Mouse (Mus musculus): ENCODE measurements around the gene Egfl7.

The Egfl7 gene

GRCm38 (mm10) chr2:26593211-26594021 lies 13.6 kb downstream of the Egfl7 start:
- DNase-seq (ENCODE audit: low spot score in 2 of 2): no peak

GRCm38 (mm10) chr2:26594022-26594346 lies 14.2 kb downstream of the Egfl7 start:
- DNase-seq (ENCODE audit: low spot score in 2 of 2): peak; percentile 23 to 38

- DNase-seq (ENCODE audit: low spot score in 2 of 2): no peak
Observed at GRCm38 (mm10) chr2:26594461-26594933, 14.7 kb downstream of the Egfl7 start.

DNA sequence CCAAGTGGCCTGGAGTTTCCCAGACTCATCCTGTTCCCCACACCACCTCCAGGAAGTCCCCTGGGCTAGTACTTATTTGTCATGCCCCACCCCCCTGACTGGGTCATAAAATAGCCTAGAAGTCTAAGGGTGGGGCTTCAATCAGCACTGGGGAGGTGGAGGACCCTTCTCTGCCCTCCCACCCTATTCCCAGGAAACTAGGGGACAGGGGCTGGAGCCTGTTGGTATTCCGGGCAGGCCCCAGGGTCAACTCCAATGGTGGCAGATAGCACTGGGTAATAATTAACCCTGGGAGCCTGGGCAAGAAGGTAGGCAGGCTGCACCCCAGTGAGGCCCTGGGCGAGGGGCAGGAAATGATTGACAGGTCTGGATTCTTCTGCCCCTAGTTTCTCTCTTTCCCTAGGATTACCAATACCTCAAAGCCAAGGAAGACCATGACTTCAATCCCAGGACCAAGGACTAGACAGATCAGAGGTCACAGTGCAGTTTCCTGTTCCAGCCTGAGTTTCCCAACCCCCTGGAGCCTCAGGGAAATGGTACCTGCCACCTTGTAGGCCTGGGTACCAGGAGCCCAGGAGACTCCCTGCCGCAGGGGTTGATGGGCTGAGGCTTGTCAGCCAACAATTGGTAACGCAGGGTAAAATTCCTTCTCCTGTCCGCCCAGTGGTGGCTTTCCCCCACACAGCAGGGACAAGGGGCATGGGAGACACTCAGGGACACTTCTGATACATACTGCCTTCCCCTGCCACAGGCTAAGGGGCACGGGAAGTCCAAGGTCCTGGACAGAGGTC lies 15.3 kb downstream of the Egfl7 start:
- DNase-seq (ENCODE audit: low spot score in 2 of 2): no peak

DNA sequence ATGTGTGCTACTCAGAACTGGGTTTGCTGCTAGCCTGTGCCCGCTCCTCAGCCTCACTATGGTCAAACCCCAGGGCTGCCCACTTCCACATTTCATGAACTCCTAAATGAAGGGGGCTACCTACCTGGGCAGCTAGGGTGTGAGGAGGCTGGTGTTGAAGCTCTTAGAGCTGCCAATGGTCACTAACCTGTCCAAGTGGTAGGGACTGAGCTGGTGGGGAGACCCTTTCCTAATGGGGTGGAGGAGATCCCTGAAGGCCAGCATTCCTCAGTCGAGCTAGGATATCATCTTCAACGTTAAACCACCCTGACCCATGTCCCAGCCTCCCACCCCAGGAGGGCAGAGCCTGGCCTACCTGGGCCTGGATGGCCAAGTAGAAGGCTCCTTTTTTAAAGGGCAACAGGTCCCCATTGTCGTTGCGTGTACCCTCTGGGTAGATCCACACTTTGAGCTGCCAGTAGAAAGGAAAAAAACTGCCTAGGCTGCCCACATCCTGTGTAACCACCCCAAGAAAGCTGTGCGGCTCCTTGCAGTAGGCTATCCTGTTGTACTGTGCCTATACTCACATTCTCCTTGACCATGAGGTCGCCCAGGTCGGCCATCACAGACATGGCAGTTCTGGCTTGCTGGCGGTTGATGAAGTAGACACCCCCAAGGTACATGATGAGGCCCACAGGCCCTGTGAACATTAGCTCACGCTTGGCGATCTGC lies 16.1 kb downstream of the Egfl7 start:
- no peak for DNase-seq (ENCODE audit: low spot score in 2 of 2)

DNA sequence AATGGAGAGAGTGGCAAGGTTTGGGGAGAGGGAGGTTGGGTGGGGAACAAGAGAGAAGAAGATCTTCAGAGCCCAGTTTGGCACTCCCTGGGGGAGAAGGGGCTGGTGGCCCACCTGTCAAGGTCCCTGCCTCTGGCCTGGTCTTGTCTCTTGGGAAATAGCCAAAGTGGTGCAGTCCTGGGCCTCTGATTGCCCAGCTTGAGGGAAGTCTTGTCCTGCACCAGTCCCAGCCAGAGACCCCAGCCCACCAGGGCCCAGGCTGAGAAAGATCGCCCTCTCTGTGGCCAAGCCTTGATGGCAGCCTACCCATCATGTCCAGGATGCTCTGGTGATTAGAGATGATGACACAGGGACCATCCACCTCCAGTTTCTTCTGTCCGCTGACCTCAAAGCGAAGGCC lies 17.1 kb downstream of the Egfl7 start:
- DNase-seq (ENCODE audit: low spot score in 2 of 2): no peak

DNA sequence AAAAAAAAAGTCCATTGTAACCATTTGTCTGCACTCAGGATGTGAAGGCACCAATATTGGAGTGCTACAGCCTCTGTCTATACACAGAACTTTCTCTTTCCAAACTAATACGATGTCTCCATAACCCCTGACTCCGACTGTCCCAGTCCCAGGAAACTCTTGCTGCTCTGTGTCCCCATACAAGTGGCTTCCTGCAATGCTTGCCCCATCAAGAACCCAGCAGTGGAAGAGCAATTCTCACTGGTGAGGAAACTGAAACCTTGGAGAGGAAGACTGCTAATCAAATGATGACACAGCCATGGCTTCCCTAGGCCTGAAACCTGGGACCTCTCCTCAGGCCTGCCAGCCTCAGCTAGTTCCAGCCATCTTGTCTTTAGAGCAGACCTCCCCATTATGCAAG lies 18.0 kb downstream of the Egfl7 start:
- DNase-seq (ENCODE audit: low spot score in 2 of 2): no peak

DNA sequence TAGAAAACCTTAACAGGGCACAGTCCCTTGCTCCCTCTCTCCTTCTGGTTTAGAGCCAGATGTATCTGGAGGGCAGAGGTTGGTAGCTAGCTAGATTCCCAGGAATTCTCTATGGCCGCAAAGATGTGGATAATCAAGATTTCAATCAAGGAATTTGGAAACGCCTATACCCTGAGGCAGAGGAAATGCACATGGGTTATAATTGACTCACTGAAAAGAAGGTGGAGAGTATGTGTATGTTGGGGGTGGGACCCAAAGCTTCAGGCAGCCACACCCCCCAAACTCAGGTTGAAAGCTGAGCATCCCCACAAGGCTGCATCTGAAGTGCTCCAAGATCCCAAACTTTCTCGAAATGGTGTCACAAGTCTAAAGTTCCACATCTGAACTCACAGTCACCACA lies 18.6 kb downstream of the Egfl7 start:
- no peak for DNase-seq (ENCODE audit: low spot score in 2 of 2)

DNA sequence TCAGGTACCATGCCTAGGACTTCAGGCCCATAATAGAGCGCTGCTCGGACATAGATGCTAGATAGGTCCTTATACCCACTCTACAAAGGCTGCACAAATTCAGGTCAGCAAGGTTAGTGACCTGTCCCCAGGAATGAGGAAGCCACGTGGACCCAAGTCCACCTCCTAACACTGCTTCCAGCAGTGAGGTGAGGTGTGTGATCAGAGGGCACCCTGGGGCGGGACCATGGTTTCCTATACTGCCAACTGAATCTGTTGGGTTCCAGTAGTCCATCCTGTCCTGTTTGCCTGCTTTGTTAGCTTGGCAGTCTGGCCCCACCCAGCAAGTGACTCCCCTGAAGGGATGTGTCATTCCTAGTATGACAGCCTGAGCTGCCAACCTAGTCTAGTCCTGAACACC lies 20.2 kb downstream of the Egfl7 start:
- DNase-seq (ENCODE audit: low spot score in 2 of 2): no peak

- no peak for DNase-seq (ENCODE audit: low spot score in 2 of 2)
Observed at GRCm38 (mm10) chr2:26600664-26601063, 20.9 kb downstream of the Egfl7 start.

- no peak for DNase-seq (ENCODE audit: low spot score in 2 of 2)
Observed at GRCm38 (mm10) chr2:26601595-26601994, 21.8 kb downstream of the Egfl7 start.

DNA sequence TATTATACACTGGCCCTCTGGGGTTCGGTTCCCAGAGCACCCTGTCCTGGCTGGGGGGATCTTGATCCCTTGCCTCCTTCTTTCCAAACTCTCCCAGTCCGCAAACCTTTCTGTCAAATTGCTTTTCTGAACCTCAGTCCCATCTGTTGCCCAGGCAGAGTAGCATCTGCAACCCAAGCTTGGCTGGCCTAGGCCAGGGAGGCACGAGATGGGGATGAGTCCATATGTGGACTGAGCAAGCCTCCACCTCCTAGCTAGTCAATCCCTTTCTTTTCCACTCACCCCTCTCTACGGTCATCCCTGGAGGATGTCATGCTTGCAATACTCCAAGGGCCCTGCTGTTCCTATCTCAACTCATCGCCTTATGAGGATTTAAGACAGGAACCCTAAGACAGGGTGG lies 22.8 kb downstream of the Egfl7 start:
- no peak for DNase-seq (ENCODE audit: low spot score in 2 of 2)

GRCm38 (mm10) chr2:26603159-26603558 lies 23.3 kb downstream of the Egfl7 start:
- no peak for DNase-seq (ENCODE audit: low spot score in 2 of 2)

- DNase-seq (ENCODE audit: low spot score in 2 of 2): peak in 1 of 2 experiments; percentile 23
Observed at GRCm38 (mm10) chr2:26603720-26604671, 24.2 kb downstream of the Egfl7 start, which contains the start of gene Agpat2. Gene Agpat2 (minus strand): TSS chr2:26604417.

DNA sequence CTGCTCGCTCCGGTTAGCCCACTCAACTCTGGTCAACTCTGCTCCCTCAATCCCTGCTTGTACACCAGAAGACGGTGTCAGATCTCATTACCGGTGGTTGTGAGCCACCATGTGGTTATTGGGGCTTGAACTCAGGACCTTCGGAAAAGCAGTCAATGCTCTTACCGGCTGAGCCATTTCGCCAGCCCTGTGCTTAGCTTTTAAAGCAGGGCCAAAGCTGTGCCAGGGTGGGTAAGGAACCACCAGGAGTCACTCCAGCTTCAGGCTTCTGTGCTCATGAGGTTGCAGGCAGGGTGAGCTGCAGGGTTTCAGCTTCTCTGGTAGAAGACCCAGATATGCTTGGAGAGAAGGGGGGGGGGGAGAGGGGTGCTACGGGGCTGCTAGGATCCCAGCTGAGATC lies 25.5 kb downstream of the Egfl7 start:
- no peak for DNase-seq (ENCODE audit: low spot score in 2 of 2)

GRCm38 (mm10) chr2:26606579-26606978 lies 26.8 kb downstream of the Egfl7 start:
- DNase-seq (ENCODE audit: low spot score in 2 of 2): no peak

DNA sequence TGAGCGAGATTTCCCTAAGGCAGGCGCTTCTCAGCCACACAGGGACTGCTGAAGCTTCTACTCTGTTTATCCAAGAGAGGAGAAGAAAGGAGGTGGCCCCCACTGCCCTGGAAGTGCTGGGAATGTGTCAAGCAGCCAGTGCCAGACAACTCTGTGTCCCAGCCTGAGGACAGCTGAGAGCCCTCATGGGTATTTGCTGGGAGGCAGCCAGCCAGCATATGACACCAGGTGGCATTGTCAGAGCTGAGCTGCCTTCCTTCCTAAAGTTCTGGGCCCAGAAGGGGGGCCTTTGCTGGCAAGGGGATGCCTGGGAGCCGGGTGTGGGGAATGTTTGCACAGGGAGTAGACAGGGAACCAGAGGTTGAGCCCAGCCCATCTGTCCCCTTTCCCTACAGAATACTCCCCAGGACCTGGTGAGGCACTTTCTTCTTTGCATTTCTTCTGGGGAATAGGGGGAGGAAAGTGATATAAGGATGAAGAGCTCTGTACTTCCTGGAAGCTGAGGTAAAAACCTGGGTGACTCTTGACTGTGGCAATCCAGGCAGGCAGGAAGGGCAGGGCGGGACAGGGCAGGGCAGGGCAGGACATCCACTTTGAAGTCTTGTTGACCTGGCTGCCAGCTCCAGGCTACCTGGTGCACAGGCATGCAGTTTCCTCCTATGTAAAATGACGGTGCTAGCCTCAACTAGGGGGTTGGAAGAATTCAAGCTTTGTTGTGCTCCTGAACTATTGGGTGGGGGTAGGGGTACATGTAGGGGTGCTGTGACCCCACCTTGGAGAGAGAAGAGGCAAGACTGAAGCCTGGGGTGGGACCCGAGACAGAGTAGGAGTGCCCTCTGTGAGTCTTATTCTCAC lies 27.5 kb downstream of the Egfl7 start:
- no peak for DNase-seq (ENCODE audit: low spot score in 2 of 2)

DNA sequence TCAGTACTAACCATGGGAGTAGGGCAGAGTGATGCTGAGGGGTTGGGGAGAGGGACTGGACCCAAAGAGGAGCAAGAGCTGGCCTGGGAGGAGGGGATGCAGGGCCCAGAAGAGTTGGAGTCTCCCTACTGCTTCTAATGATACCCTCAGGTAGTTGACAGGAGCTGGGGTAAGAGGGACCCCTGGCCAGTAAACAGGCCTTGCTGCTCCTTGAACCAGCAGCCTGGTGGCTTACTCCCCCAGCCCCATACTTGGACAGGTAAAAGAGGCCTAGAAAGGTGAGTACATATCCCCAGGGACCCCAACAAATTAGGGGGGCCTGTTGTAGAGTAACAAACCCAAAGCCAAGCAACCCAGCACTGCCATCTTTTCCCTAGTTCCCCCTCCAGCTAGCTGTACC lies 29.0 kb downstream of the Egfl7 start:
- DNase-seq (ENCODE audit: low spot score in 2 of 2): no peak

DNA sequence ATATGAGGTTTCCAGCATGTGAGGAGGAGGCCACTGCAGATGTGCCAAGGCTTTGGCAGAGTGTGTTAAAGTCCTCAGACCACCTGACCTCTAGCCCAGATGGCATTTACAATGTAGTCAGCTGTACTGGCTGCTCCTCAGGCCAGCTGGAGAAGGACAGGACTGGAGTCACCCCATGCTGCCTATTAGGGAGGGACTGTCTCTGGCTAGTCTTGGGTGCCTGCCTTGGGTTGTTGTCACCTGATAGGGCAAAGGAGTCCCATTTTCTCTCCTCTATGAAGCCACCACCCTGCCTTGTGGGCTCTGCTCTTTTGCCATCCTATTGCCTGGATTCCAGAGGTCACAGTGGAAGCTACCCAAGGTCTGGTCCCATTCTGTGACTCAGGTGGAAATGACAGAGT lies 29.4 kb downstream of the Egfl7 start:
- DNase-seq (ENCODE audit: low spot score in 2 of 2): no peak

DNA sequence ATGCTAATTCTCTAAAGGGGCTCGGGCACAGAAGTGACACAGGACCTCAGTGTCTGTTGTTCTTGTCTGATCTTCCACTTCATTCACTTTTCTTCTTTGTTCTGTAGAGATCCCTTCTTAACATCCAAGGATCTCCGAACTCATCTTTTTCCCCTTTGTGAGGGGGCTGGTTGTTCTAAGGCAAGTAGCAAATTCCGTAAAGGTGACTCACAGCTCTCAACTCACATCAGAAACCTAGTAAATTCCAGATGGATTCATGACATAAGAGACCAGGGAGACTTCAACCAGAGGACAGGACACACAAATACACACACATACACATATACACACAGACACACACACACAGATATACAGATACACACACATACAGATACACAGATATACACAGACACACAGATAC lies 30.7 kb downstream of the Egfl7 start:
- no peak for DNase-seq (ENCODE audit: low spot score in 2 of 2)

Measured in right cerebral cortex, adult 2 months (tissue).